Mouse (Mus musculus) liver, embryonic 16.5 days (tissue): ENCODE results near the gene Kdelc2. TPM values are rescaled to one million over a fixed set of nuclear protein-coding genes. Genes with fewer than 3 reads are reported as not detected.

Experiments
- ATAC-seq: fragments of 200-750 bp; cut with Nextera tagmentation; 2 replicates; pipeline ENCODE4 v1.8.0; 2017; ENCODE audit warnings: low read depth, mild to moderate bottlenecking, moderate number of reproducible peaks, moderate library complexity
- H3K27ac ChIP-seq: fragments of 300-500 bp; sonication (generic); 2 replicates; pipeline ENCODE4 v1.5.1; 2014; ENCODE audit warnings: mild to moderate bottlenecking, low read length
- H3K27me3 ChIP-seq: fragments of 300-500 bp; sonication (generic); 2 replicates; pipeline ENCODE4 v1.6.1; 2014; ENCODE audit warnings: low read depth, low read length, mixed read lengths; ENCODE audit not compliant: control insufficient read depth, insufficient read depth
- H3K36me3 ChIP-seq: fragments of 300-500 bp; sonication (generic); 2 replicates; pipeline ENCODE4 v1.6.1; 2014; ENCODE audit warnings: mild to moderate bottlenecking; ENCODE audit not compliant: control insufficient read depth, insufficient read depth
- H3K4me1 ChIP-seq: fragments of 300-500 bp; sonication (generic); 2 replicates; pipeline ENCODE4 v1.6.1; 2014; ENCODE audit warnings: low read depth, low read length, mixed read lengths; ENCODE audit not compliant: control insufficient read depth
- H3K4me2 ChIP-seq: fragments of 300-500 bp; sonication (generic); 2 replicates; pipeline ENCODE4 v1.6.1; 2014; ENCODE audit warnings: low read depth, low read length, mixed read lengths
- H3K4me3 ChIP-seq: fragments of 300-500 bp; sonication (generic); 2 replicates; pipeline ENCODE4 v1.5.1; 2014; ENCODE audit warnings: low read depth, mild to moderate bottlenecking, low read length
- H3K9ac ChIP-seq: fragments of 300-500 bp; sonication (generic); 2 replicates; pipeline ENCODE4 v1.6.1; 2014; ENCODE audit warnings: low read depth, low read length
- H3K9me3 ChIP-seq: fragments of 300-500 bp; sonication (generic); replicated peaks from 2 replicates; pipeline ENCODE4 v1.6.1; 2016; ENCODE audit warnings: low read length; ENCODE audit not compliant: control insufficient read depth
- WGBS: fragments of 180-500 bp; shearing (Covaris S2); extraction: QIAGEN DNeasy Blood & Tissue Kit; methylation state at CpG from one replicate; pipeline ENCODE4 v1.1.7; 2014; ENCODE audit not compliant: insufficient replicate concordance; 5-methylcytosine and 5-hydroxymethylcytosine counted together
- polyA plus RNA-seq: library from polyadenylated mRNA; unstranded; fragments of >200 nt; fragmentation: Nextera tagmentation; extraction: Ambion mirVana; gene quantifications from 2 replicates; pipeline ENCODE4 v1.2.1, GENCODE M21; 2015

Kdelc2 gene
- polyA plus RNA-seq, 1 experiment from 2014 or later, result 4.1 TPM

GRCm38 (mm10) chr9:53408953-53409361 is 25.1 kb downstream of the Kdelc2 start:
- WGBS, result 67% methylated on average over 2 of the region's 2 CpGs
- H3K4me3 ChIP-seq, result no peak overlapping the region
- peaks cover 14% of the 10 kb centered on the region for H3K4me1 ChIP-seq
- H3K27ac ChIP-seq, result no peak overlapping the region
- H3K27me3 ChIP-seq, result no peaks in the 10 kb centered on the region
- no peaks in the 10 kb centered on the region for H3K36me3 ChIP-seq
- H3K4me2 ChIP-seq, result no peak overlapping the region
- no peak overlapping the region for H3K9ac ChIP-seq
- no peaks in the 10 kb centered on the region for H3K9me3 ChIP-seq
- ATAC-seq, result no peak

GRCm38 (mm10) chr9:53409427-53409826 is 25.6 kb downstream of the Kdelc2 start:
- no peak overlapping the region for H3K27ac ChIP-seq
- H3K9ac ChIP-seq, result no peak overlapping the region
- ATAC-seq, result peak; percentile 78

GRCm38 (mm10) chr9:53422133-53422896 is 38.5 kb downstream of the Kdelc2 start:
- Histone ChIP-seq H3K9ac (no peak overlapping the region; the same call in 1 of the 2 replicates), H3K36me3 (no peaks in the 10 kb centered on the region), H3K4me1 (peaks cover 2% of the 10 kb centered on the region; the same call in 1 of the 2 replicates), H3K4me2 (peak overlapping the region; percentile 40), H3K27me3 (no peaks in the 10 kb centered on the region), H3K27ac (peak overlapping the region; percentile 75), H3K4me3 (no peak overlapping the region; the same call in 1 of the 2 replicates), H3K9me3 (no peaks in the 10 kb centered on the region)
- peak; percentile 97 for ATAC-seq
- 8% methylated on average over 9 of the region's 9 CpGs for WGBS

More at GRCm38 (mm10) chr9:53409427-53409826, 25.6 kb downstream of the Kdelc2 start:
- WGBS, result 45% methylated on average over 3 of the region's 3 CpGs
- peaks cover 14% of the 10 kb centered on the region for H3K4me1 ChIP-seq
- no peak overlapping the region for H3K4me3 ChIP-seq
- no peaks in the 10 kb centered on the region for H3K36me3 ChIP-seq
- H3K9me3 ChIP-seq, result no peaks in the 10 kb centered on the region
- H3K27me3 ChIP-seq, result no peaks in the 10 kb centered on the region
- H3K4me2 ChIP-seq, result no peak overlapping the region

GRCm38 (mm10) chr9:53426726-53427125 is 42.9 kb downstream of the Kdelc2 start:
- no peak overlapping the region for H3K9ac ChIP-seq
- H3K27ac ChIP-seq, result no peak overlapping the region
- H3K9me3 ChIP-seq, result no peaks in the 10 kb centered on the region
- WGBS, result 61% methylated on average over 3 of the region's 3 CpGs
- H3K4me1 ChIP-seq, result peaks cover 2% of the 10 kb centered on the region; the same call in 1 of the 2 replicates
- H3K4me2 ChIP-seq, result no peak overlapping the region
- H3K27me3 ChIP-seq, result no peaks in the 10 kb centered on the region
- peak; percentile 39; the same call in 1 of the 2 replicates for ATAC-seq
- H3K36me3 ChIP-seq, result no peaks in the 10 kb centered on the region
- H3K4me3 ChIP-seq, result no peak overlapping the region

GRCm38 (mm10) chr9:53427638-53428037 is 43.8 kb downstream of the Kdelc2 start:
- Histone ChIP-seq H3K27me3 (no peaks in the 10 kb centered on the region), H3K36me3 (no peaks in the 10 kb centered on the region), H3K4me1 (peaks cover 2% of the 10 kb centered on the region; the same call in 1 of the 2 replicates), H3K27ac (no peak overlapping the region), H3K4me2 (no peak overlapping the region), H3K9ac (no peak overlapping the region), H3K9me3 (no peaks in the 10 kb centered on the region), H3K4me3 (no peak overlapping the region)
- no peak for ATAC-seq
- WGBS, result 45% methylated on average over 3 of the region's 3 CpGs

- Histone ChIP-seq H3K36me3 (no peaks in the 10 kb centered on the region), H3K9me3 (no peaks in the 10 kb centered on the region), H3K9ac (no peak overlapping the region), H3K27me3 (no peaks in the 10 kb centered on the region), H3K27ac (no peak overlapping the region), H3K4me1 (no peaks in the 10 kb centered on the region), H3K4me2 (no peak overlapping the region), H3K4me3 (no peak overlapping the region)
- WGBS, result 68% methylated on average over 14 of the region's 14 CpGs
- no peak for ATAC-seq
Measured at GRCm38 (mm10) chr9:53435830-53436570, 52.2 kb downstream of the Kdelc2 start.

GRCm38 (mm10) chr9:53450609-53451008 is 66.8 kb downstream of the Kdelc2 start:
- H3K27me3 ChIP-seq, result no peaks in the 10 kb centered on the region
- no peak overlapping the region for H3K9ac ChIP-seq
- H3K36me3 ChIP-seq, result peaks cover 2% of the 10 kb centered on the region; the same call in 1 of the 2 replicates
- WGBS, result 75% methylated on average over 1 of the region's 1 CpGs
- H3K27ac ChIP-seq, result no peak overlapping the region
- ATAC-seq, result no peak
- no peak overlapping the region for H3K4me2 ChIP-seq
- H3K4me1 ChIP-seq, result no peaks in the 10 kb centered on the region
- H3K4me3 ChIP-seq, result no peak overlapping the region
- H3K9me3 ChIP-seq, result no peaks in the 10 kb centered on the region
